Mouse (Mus musculus): ENCODE data around the gene Olfr1337. TPM values are rescaled to one million over a fixed set of nuclear protein-coding genes. Genes with fewer than 3 reads are reported as not detected.

Olfr1337 gene
- total RNA-seq (2023), result not detected

GRCm38 (mm10) chr4:118782486-118782885 is at the start of gene Olfr1337:
Gene Olfr1337, minus strand, starts transcription at chr4:118782586.

GRCm38 (mm10) chr4:118809844-118810243 is 27.5 kb upstream of the Olfr1337 start, which contains the start of gene Olfr1335:
Gene Olfr1335, minus strand, starts transcription at chr4:118809944.

GRCm38 (mm10) chr4:118758637-118759036 is 23.7 kb downstream of the Olfr1337 start, which contains the start of gene Olfr1338:
Gene Olfr1338, minus strand, starts transcription at chr4:118758737.

GRCm38 (mm10) chr4:118731875-118732274 is 50.5 kb downstream of the Olfr1337 start, which contains the start of gene Olfr1339:
Gene Olfr1339, plus strand, starts transcription at chr4:118732175.

Other genes starting within 250 kb of the Olfr1337 start
- gene Tmem125, start 238.5 kb downstream of the Olfr1337 start, total RNA-seq (2023), result not detected
- gene Cfap57, start 161.8 kb downstream of the Olfr1337 start, total RNA-seq (2023), result not detected
- gene Ebna1bp2, start 161.8 kb downstream of the Olfr1337 start, total RNA-seq (2023), result 10 to 100 TPM; 62.6 to 70.9 TPM
- not detected for gene Olfr62, start 123.6 kb downstream of the Olfr1337 start, total RNA-seq (2023)
- gene Olfr1342, start 89.8 kb downstream of the Olfr1337 start, total RNA-seq (2023), result not detected
- not detected for gene Olfr1341, start 79.1 kb downstream of the Olfr1337 start, total RNA-seq (2023)
- gene Olfr1340, start 62.4 kb downstream of the Olfr1337 start, total RNA-seq (2023), result not detected
- gene Olfr1339, start 50.4 kb downstream of the Olfr1337 start, total RNA-seq (2023), result not detected
- not detected for gene Olfr1338, start 23.8 kb downstream of the Olfr1337 start, total RNA-seq (2023)
- gene Olfr1335, start 27.4 kb upstream of the Olfr1337 start, total RNA-seq (2023), result not detected
- not detected for gene Olfr1333, start 53.7 kb upstream of the Olfr1337 start, total RNA-seq (2023)
- not detected for gene Olfr1331, start 82.1 kb upstream of the Olfr1337 start, total RNA-seq (2023)
- gene Olfr1330, start 106.0 kb upstream of the Olfr1337 start, total RNA-seq (2023), result not detected
- gene Olfr1329, start 134.9 kb upstream of the Olfr1337 start, total RNA-seq (2023), result not detected
- gene Olfr1328, start 156.0 kb upstream of the Olfr1337 start, total RNA-seq (2023), result not detected
- gene Lao1, start 179.0 kb upstream of the Olfr1337 start, total RNA-seq (2023), result not detected